Mouse (Mus musculus) kidney, postnatal 4 days (tissue): ENCODE data around the gene Cramp1l.

Source experiments
- DNase-seq, 2 experiments: peaks; one replicate each; pipeline ENCODE4 v3.0.0; 2021; ENCODE audit warnings: mixed read lengths in 2 of 2

The Cramp1l gene

GRCm38 (mm10) chr17:25015655-25016291 is at the start of gene Cramp1l, which contains the start of gene Ift140:
Cramp1l (minus strand) TSS chr17:25015788.
Ift140 (plus strand) TSS chr17:25016085.
- peak; percentile 98 to 100 for DNase-seq

- no peak for DNase-seq
Measured at GRCm38 (mm10) chr17:25065189-25065588, 49.6 kb upstream of the Cramp1l start.

- peak; percentile 72 to 78 for DNase-seq
Measured at GRCm38 (mm10) chr17:25064351-25064750, 48.8 kb upstream of the Cramp1l start.

- peak; percentile 42 to 48 for DNase-seq
Measured at GRCm38 (mm10) chr17:25063872-25064271, 48.3 kb upstream of the Cramp1l start.

- DNase-seq: no peak
Measured at GRCm38 (mm10) chr17:25063261-25063660, 47.7 kb upstream of the Cramp1l start.

GRCm38 (mm10) chr17:25057041-25057440 is 41.5 kb upstream of the Cramp1l start:
- no peak for DNase-seq

GRCm38 (mm10) chr17:25053274-25053673 is 37.7 kb upstream of the Cramp1l start:
- no peak for DNase-seq

- DNase-seq: no peak
Measured at GRCm38 (mm10) chr17:25047143-25047542, 31.6 kb upstream of the Cramp1l start.

GRCm38 (mm10) chr17:25045281-25045680 is 29.7 kb upstream of the Cramp1l start:
- no peak for DNase-seq

GRCm38 (mm10) chr17:25044879-25045278 is 29.3 kb upstream of the Cramp1l start:
- no peak for DNase-seq

GRCm38 (mm10) chr17:25036183-25036582 is 20.6 kb upstream of the Cramp1l start:
- DNase-seq: peak; percentile 33 to 42

GRCm38 (mm10) chr17:25016292-25017132 is 924 bp upstream of the Cramp1l start:
- DNase-seq: peak; percentile 80 to 89

GRCm38 (mm10) chr17:25014841-25015570 is 582 bp downstream of the Cramp1l start:
- DNase-seq: peak; percentile 61 to 78

GRCm38 (mm10) chr17:25013606-25014501 is 1.7 kb downstream of the Cramp1l start:
- DNase-seq: peak; percentile 52 to 66

- DNase-seq: no peak
Measured at GRCm38 (mm10) chr17:25007480-25007879, 8.1 kb downstream of the Cramp1l start.

- no peak for DNase-seq
Measured at GRCm38 (mm10) chr17:25005102-25005501, 10.5 kb downstream of the Cramp1l start.

- DNase-seq: no peak
Measured at GRCm38 (mm10) chr17:24994721-24995120, 20.9 kb downstream of the Cramp1l start.

GRCm38 (mm10) chr17:24987221-24987620 is 28.4 kb downstream of the Cramp1l start:
- DNase-seq: no peak

GRCm38 (mm10) chr17:24960852-24961715 is 54.5 kb downstream of the Cramp1l start:
- no peak for DNase-seq

GRCm38 (mm10) chr17:24960135-24960851 is 55.3 kb downstream of the Cramp1l start, which contains the start of gene Jpt2:
Jpt2 (minus strand) TSS chr17:24960689.
- DNase-seq: peak; percentile 99 to 100
